Mouse (Mus musculus): Measurements from ENCODE around the gene Olfr877.

GRCm38 (mm10) chr9:37870246-37870645 is 16.2 kb downstream of the Olfr877 start:
- no peak for TF ChIP-seq CEBPB (IDR thresholded peaks at IDR 0.05; ENCODE audit: insufficient read depth, poor library complexity, severe bottlenecking)
- no peak for TF ChIP-seq POLR2AphosphoS2 (IDR thresholded peaks at IDR 0.05; ENCODE audit: insufficient read length, low read depth)

Data from myocyte (in vitro differentiated cells).